Mouse (Mus musculus) midbrain, embryonic 12.5 days (tissue): ENCODE results near the gene Cpne9. TPM values are rescaled to one million over a fixed set of nuclear protein-coding genes. Genes with fewer than 3 reads are reported as not detected.

Experiments
- ATAC-seq: fragments of 200-750 bp; cut with Nextera tagmentation; 2 replicates; pipeline ENCODE4 v1.8.0; 2017; ENCODE audit warnings: low read depth, moderate TSS enrichment, moderate library complexity; ENCODE audit not compliant: low FRiP score
- H3K27ac ChIP-seq: fragments of 300-500 bp; sonication (generic); replicated peaks from 2 replicates; pipeline ENCODE4 v1.5.1; 2016; ENCODE audit warnings: mild to moderate bottlenecking
- H3K27me3 ChIP-seq: fragments of 300-500 bp; sonication (generic); 2 replicates; pipeline ENCODE4 v1.6.1; 2016; ENCODE audit warnings: mild to moderate bottlenecking
- H3K36me3 ChIP-seq: fragments of 300-500 bp; sonication (generic); 2 replicates; pipeline ENCODE4 v1.6.1; 2016
- H3K4me1 ChIP-seq: fragments of 300-500 bp; sonication (generic); 2 replicates; pipeline ENCODE4 v1.6.1; 2016
- H3K4me2 ChIP-seq: fragments of 300-500 bp; sonication (generic); replicated peaks from 2 replicates; pipeline ENCODE4 v1.6.1; 2016; ENCODE audit warnings: mild to moderate bottlenecking, moderate library complexity
- H3K4me3 ChIP-seq: fragments of 300-500 bp; sonication (generic); 2 replicates; pipeline ENCODE4 v1.5.1; 2016; ENCODE audit warnings: mild to moderate bottlenecking
- H3K9ac ChIP-seq: fragments of 300-500 bp; sonication (generic); replicated peaks from 2 replicates; pipeline ENCODE4 v1.6.1; 2016; ENCODE audit warnings: mild to moderate bottlenecking, moderate library complexity
- H3K9me3 ChIP-seq: fragments of 300-500 bp; sonication (generic); 2 replicates; pipeline ENCODE4 v1.6.1; 2016; ENCODE audit warnings: mild to moderate bottlenecking
- WGBS: fragments of 180-500 bp; shearing (Covaris S2); methylation state at CpG from one replicate; pipeline ENCODE4 v1.1.7; 2016; 5-methylcytosine and 5-hydroxymethylcytosine counted together
- polyA plus RNA-seq: library from polyadenylated mRNA; unstranded; fragments of >200 nt; fragmentation: Nextera tagmentation; extraction: Ambion mirVana; gene quantifications from 2 replicates; pipeline ENCODE4 v1.2.1, GENCODE M21; 2016

Cpne9 gene
- polyA plus RNA-seq, 1 experiment from 2014 or later, result 0.34 TPM

GRCm38 (mm10) chr6:113292938-113293337 lies 10.8 kb downstream of the Cpne9 start:
- Histone ChIP-seq H3K4me3 (no peak overlapping the region), H3K9me3 (no peaks in the 10 kb centered on the region), H3K27ac (no peak overlapping the region), H3K9ac (no peak overlapping the region), H3K36me3 (no peaks in the 10 kb centered on the region), H3K4me1 (no peaks in the 10 kb centered on the region), H3K27me3 (peaks cover 5% of the 10 kb centered on the region; the same call in 1 of the 2 replicates), H3K4me2 (no peak overlapping the region)
- no peak for ATAC-seq
- 73% methylated on average over 5 of the region's 5 CpGs for WGBS

GRCm38 (mm10) chr6:113296046-113296445 lies 13.9 kb downstream of the Cpne9 start:
- H3K9ac ChIP-seq, result no peak overlapping the region
- no peak for ATAC-seq
- H3K36me3 ChIP-seq, result no peaks in the 10 kb centered on the region
- no peak overlapping the region for H3K4me2 ChIP-seq
- H3K27me3 ChIP-seq, result peaks cover 5% of the 10 kb centered on the region; the same call in 1 of the 2 replicates
- 80% methylated on average over 2 of the region's 2 CpGs for WGBS
- H3K9me3 ChIP-seq, result no peaks in the 10 kb centered on the region
- no peak overlapping the region for H3K27ac ChIP-seq
- no peaks in the 10 kb centered on the region for H3K4me1 ChIP-seq
- H3K4me3 ChIP-seq, result no peak overlapping the region

- H3K9ac ChIP-seq, result no peak overlapping the region
- H3K4me3 ChIP-seq, result no peak overlapping the region
- H3K36me3 ChIP-seq, result no peaks in the 10 kb centered on the region
- no peak for ATAC-seq
- H3K4me1 ChIP-seq, result no peaks in the 10 kb centered on the region
- no peak overlapping the region for H3K4me2 ChIP-seq
- H3K27me3 ChIP-seq, result peaks cover 5% of the 10 kb centered on the region; the same call in 1 of the 2 replicates
- no peaks in the 10 kb centered on the region for H3K9me3 ChIP-seq
- WGBS, result 72% methylated on average over 4 of the region's 4 CpGs
- H3K27ac ChIP-seq, result no peak overlapping the region
Measured at GRCm38 (mm10) chr6:113296639-113297038, 14.5 kb downstream of the Cpne9 start.

DNA sequence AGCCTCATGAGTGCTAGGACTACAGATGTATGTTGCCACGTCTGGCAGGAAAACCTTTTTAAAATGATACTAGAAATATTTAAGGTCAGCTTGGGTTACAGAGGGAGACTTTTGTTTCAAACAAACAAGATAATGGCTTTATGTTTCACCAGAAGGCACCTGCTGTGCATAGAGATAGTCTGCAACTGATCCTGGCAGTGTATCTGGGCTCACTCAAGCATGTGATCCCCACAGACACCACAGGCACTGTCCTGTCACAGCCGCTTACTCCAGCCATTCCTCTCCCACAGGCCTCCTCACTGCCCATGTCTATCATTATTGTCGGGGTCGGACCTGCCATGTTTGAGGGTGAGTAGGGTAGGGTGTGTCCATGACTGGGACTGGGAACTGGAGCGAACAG lies 19.2 kb downstream of the Cpne9 start:
- Histone ChIP-seq H3K4me3 (no peak overlapping the region), H3K36me3 (no peaks in the 10 kb centered on the region), H3K27ac (no peak overlapping the region), H3K9ac (no peak overlapping the region), H3K4me2 (no peak overlapping the region), H3K27me3 (no peaks in the 10 kb centered on the region), H3K9me3 (no peaks in the 10 kb centered on the region), H3K4me1 (peaks cover 7% of the 10 kb centered on the region; the same call in 1 of the 2 replicates)
- ATAC-seq, result no peak
- WGBS, result 80% methylated on average over 5 of the region's 5 CpGs

- H3K36me3 ChIP-seq, result no peaks in the 10 kb centered on the region
- H3K4me2 ChIP-seq, result no peak overlapping the region
- H3K4me1 ChIP-seq, result peaks cover 7% of the 10 kb centered on the region; the same call in 1 of the 2 replicates
- H3K27ac ChIP-seq, result no peak overlapping the region
- H3K27me3 ChIP-seq, result no peaks in the 10 kb centered on the region
- ATAC-seq, result no peak
- 29% methylated on average over 3 of the region's 3 CpGs for WGBS
- no peak overlapping the region for H3K9ac ChIP-seq
- H3K4me3 ChIP-seq, result no peak overlapping the region
- H3K9me3 ChIP-seq, result no peaks in the 10 kb centered on the region
Measured at GRCm38 (mm10) chr6:113302258-113302657, 20.2 kb downstream of the Cpne9 start.

DNA sequence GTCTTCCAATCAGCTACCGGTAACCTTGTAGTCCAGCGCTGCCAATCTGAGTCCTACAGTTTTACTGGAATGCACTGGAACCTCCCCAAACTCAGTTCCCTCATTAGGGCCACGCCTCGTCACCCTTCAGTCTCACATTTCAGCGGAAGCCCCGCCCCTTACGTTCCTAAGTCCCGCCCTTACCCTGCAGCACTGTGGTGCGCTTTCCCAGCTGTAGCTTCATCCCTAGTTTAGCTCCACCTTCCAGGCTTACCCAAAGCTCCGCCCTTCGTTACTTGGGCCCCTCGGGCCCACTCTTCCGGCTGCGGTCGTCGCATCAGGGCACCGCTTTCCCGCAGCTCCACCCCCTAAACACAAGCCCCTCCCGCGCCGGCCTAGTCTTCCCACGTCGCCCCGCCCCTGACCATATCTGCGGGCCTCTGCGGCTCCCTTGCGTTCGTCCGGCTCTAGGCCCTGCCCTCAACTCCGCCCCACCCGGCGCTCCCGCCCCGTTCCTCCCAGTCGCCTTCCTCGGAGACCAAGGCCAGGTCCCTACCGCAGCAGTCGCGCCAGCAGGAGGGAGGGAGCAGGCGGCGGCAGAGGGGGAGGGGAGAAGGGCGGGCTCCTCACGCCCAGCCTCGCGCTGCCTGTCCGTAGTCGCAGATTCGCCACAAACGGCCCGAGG lies 24.3 kb downstream of the Cpne9 start:
- Histone ChIP-seq H3K4me1 (peaks cover 26% of the 10 kb centered on the region), H3K4me2 (peak overlapping the region; percentile 99), H3K9ac (peak overlapping the region; percentile 97), H3K36me3 (peaks cover 15% of the 10 kb centered on the region), H3K27ac (peak overlapping the region; percentile 99), H3K27me3 (no peaks in the 10 kb centered on the region), H3K4me3 (peak overlapping the region; percentile 99), H3K9me3 (no peaks in the 10 kb centered on the region)
- under 1% methylated on average over 50 of the region's 50 CpGs for WGBS
- ATAC-seq, result peak; percentile 98

- WGBS, result under 1% methylated on average over 32 of the region's 32 CpGs
- Histone ChIP-seq H3K4me2 (peak within 1 kb of the TSS; percentile 99), H3K4me3 (peak within 1 kb of the TSS; percentile 99), H3K27me3 (no peaks in the 10 kb centered on the region), H3K9me3 (no peaks in the 10 kb centered on the region), H3K4me1 (peaks cover 26% of the 10 kb centered on the region), H3K27ac (peak within 1 kb of the TSS; percentile 99), H3K9ac (peak within 1 kb of the TSS; percentile 97), H3K36me3 (peaks cover 15% of the 10 kb centered on the region)
- ATAC-seq, result peak; percentile 47
Measured at GRCm38 (mm10) chr6:113306986-113307349, 24.9 kb downstream of the Cpne9 start, which contains the start of gene Brpf1. Brpf1 (plus strand) TSS chr6:113307137.

DNA sequence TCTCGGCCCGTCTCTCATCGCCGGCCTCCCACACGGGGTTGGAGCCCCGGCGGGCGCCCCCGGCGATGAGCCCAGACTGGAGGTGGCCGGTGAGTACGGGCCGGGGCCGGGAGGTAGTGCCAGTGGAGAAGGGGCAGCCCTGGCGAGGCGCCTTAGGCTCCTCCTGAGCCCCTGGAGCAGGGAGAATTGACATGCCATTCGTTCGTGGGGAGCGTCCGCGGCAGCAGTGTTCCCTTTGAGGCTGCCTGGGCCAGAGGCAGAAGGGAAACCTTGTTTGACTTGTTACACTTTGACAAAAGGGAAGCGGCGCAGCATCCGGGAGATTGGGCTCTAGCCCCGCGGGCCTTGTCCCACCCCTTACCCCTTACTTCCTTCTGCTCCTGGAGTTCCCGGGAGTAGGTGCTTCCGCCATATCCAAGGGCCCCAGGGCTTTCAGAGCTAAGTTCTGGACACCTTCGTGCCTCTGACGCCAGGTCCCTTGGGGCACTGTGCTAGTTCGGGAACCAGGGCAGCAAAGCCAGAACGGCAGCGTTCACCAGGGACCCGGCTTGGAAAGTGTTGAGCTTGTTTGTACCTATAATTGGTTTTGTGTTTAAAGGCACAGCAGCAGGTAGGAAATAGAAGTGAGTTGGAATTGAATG lies 25.5 kb downstream of the Cpne9 start:
- H3K4me2 ChIP-seq, result peak overlapping the region; percentile 99
- peaks cover 20% of the 10 kb centered on the region for H3K36me3 ChIP-seq
- H3K27me3 ChIP-seq, result no peaks in the 10 kb centered on the region
- H3K27ac ChIP-seq, result peak overlapping the region; percentile 99
- ATAC-seq, result 0 out of 2 replicates have a peak, but pooled peaks have one; percentile 2
- peak overlapping the region; percentile 99 for H3K4me3 ChIP-seq
- under 1% methylated on average over 34 of the region's 34 CpGs for WGBS
- peak overlapping the region; percentile 97 for H3K9ac ChIP-seq
- H3K4me1 ChIP-seq, result peaks cover 26% of the 10 kb centered on the region
- no peaks in the 10 kb centered on the region for H3K9me3 ChIP-seq

DNA sequence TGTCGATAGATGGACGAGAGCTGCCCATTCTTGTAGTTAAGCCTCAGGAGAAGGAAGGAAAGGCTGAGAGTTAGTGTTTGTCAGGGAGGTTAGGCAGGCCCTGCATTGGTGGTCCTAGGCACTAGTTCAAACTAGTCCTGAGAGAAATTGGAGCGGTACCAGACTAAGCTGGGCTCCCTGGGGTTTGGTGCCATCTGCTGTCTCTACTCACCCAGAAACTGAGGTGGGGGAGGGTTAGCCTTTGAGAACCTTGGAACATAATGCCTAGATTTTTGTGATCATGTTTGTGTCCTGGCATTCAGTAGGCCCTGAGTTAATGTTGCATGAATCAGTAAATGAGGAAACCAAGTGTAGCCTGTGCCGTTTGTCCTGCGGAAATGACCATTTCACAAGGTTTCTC lies 26.0 kb downstream of the Cpne9 start:
- Histone ChIP-seq H3K9ac (peak overlapping the region; percentile 97), H3K27me3 (no peaks in the 10 kb centered on the region), H3K9me3 (no peaks in the 10 kb centered on the region), H3K36me3 (peaks cover 26% of the 10 kb centered on the region), H3K4me3 (peak overlapping the region; percentile 99), H3K27ac (no peak overlapping the region; the same call in 1 of the 2 replicates), H3K4me2 (peak overlapping the region; percentile 99), H3K4me1 (peaks cover 26% of the 10 kb centered on the region)
- no peak for ATAC-seq
- 37% methylated on average over 5 of the region's 5 CpGs for WGBS

DNA sequence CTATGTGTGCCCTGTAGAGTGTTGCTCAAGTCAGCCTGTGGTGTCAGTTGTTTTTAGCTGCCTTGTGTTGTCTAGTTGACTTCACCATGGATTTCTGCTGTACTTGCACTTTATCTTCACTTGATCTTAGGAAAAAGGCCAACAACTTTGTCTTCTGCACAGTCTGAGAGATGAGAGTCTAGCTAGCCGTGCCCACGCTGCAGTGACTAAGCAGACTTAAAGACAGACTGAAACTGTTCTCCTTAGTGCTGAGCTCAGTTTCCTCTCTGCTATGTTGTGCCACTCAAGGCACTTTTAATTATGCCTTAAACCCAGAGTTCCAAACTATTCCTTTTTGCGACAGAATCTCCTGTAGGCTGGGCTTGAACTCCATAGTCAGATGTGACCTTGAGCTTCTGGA lies 33.9 kb downstream of the Cpne9 start:
- no peak overlapping the region for H3K4me2 ChIP-seq
- no peak for ATAC-seq
- 91% methylated on average over 3 of the region's 3 CpGs for WGBS
- peaks cover 89% of the 10 kb centered on the region for H3K36me3 ChIP-seq
- no peaks in the 10 kb centered on the region for H3K27me3 ChIP-seq
- no peaks in the 10 kb centered on the region for H3K4me1 ChIP-seq
- no peak overlapping the region for H3K4me3 ChIP-seq
- H3K27ac ChIP-seq, result no peak overlapping the region
- no peak overlapping the region for H3K9ac ChIP-seq
- no peaks in the 10 kb centered on the region for H3K9me3 ChIP-seq

- Histone ChIP-seq H3K4me2 (peak within 1 kb of the TSS; percentile 85), H3K36me3 (peaks cover 50% of the 10 kb centered on the region), H3K27me3 (no peaks in the 10 kb centered on the region), H3K4me3 (peak within 1 kb of the TSS; percentile 59), H3K27ac (peak within 1 kb of the TSS; percentile 90), H3K4me1 (peaks cover 19% of the 10 kb centered on the region), H3K9ac (peak within 1 kb of the TSS; percentile 76), H3K9me3 (no peaks in the 10 kb centered on the region)
- ATAC-seq, result peak; percentile 98
- under 1% methylated on average over 52 of the region's 52 CpGs for WGBS
Measured at GRCm38 (mm10) chr6:113326533-113327315, 44.6 kb downstream of the Cpne9 start, which contains the start of gene Ogg1. Ogg1 (plus strand) TSS chr6:113326972.

DNA sequence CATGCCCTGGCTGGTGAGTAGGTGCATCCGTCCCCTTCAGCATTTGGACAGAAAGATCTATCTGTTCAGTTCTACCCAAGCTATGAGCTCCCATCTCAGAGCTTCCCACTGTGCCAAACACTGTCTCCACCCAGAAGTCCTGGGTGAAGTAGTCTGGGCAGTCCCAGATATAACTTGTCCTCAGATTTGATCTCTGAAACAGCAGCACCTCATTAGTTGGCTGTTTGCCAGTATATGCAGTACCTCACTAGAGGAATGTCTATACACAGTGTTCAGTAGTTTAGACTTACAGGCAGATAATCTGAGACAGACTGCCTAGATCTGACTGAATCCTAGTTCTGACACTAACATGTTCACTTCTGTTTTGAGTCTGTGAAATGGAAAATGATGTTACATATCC lies 47.3 kb downstream of the Cpne9 start:
- Histone ChIP-seq H3K4me3 (no peak overlapping the region), H3K9ac (no peak overlapping the region), H3K27me3 (no peaks in the 10 kb centered on the region), H3K36me3 (peaks cover 41% of the 10 kb centered on the region), H3K9me3 (no peaks in the 10 kb centered on the region), H3K4me1 (peaks cover 24% of the 10 kb centered on the region), H3K4me2 (no peak overlapping the region), H3K27ac (no peak overlapping the region)
- no peak for ATAC-seq
- 85% methylated on average over 1 of the region's 1 CpGs for WGBS
